Mouse (Mus musculus) bone marrow macrophage, adult 2 months (primary cell): Measurements from ENCODE around the gene Rpl5.

ENCODE experiments used
- CTCF ChIP-seq: IDR thresholded peaks from 2 replicates; pipeline ENCODE4 v1.5.1; 2012; ENCODE audit warnings: low read depth, mild to moderate bottlenecking, low read length, moderate library complexity
- POLR2A ChIP-seq: IDR thresholded peaks from 2 replicates; pipeline ENCODE4 v1.6.1; 2012; ENCODE audit warnings: mild to moderate bottlenecking, low read depth, low read length, borderline replicate concordance

DNA sequence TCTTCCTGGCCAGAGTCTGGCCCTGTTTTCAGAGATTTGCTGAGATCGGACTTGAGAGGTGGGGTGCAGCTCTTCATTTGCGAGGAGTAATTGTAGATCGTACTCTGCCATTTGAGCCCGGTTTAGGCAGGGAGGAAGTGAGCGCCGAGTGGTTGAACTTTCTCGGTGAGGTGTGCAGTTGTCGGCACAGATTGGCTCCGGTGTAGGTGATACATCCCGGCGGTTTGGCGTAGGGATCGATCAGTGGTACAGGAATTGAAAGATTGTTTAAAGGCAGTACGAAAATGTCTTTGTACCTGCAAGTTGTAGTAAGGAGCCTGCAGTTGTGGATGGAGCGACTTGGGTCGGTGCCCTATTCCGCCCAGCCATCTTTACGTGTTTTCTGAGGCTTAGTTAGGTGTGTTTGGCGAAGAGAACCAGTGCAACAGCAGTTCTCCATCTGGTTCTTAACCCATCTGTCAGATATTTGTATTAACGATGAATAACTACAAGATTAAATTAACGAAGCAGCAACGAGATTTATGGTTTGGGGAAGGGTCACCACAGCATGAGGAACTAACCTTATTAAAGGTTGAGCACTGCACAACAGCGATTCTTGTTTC lies 813 bp downstream of the Rpl5 start:
- TF ChIP-seq CTCF, result no peak
- no peak for TF ChIP-seq POLR2A
